Mouse (Mus musculus): ENCODE data around the gene Arrdc2.

GRCm38 (mm10) chr8:70797081-70798070 lies 42.1 kb downstream of the Arrdc2 start:
- TF ChIP-seq CTCF (IDR thresholded peaks at IDR 0.05; ENCODE audit: insufficient read depth, low read length) (no peak), POLR2A (IDR thresholded peaks at IDR 0.05; ENCODE audit: borderline replicate concordance, extremely low read depth, low read depth, low read length) (no peak)
